Mouse (Mus musculus): ENCODE data around the gene Adgra1.

Adgra1 gene

DNA sequence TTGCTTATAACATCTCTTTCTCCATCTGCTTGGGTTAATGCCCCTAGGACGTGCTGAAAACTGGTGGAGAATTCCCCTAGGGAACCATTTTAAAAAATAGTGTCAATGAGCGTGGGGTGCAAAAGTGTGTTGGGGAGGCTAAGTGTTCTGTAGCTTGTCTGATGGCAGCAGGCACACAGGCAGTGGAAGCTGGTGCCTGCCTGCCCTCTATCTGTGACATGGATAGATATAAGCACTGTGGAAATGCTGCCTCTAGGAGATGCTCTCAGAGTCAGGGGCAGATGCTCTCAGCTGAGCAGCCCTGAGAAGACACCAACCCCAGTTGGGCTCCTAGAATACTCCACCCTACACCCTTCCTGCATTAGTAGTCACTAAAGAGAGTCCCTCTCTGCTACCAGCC is 11.1 kb downstream of the Adgra1 start:
- no peak for DNase-seq (ENCODE audit: low read depth in 2 of 2, low spot score in 2 of 2)

DNA sequence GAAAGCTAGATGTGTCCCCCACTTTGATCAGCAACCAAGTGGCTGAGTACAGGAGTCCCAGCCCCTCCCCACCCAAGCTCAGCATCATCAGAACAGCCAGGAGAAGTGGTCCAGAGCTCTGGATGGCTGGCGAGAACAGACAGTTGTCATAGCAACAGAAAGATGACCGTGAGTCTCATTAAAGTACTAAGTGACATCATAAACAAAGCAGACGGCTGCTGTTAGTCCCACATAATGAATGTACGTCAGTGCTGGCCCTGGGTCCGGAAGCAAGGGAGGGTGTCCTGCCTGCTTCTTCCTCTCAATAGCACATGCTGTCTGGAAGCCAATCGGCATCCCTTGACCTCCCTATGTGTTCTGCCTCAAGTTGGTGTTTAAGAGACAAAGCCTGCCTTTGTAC is 16.2 kb downstream of the Adgra1 start:
- no peak for DNase-seq (ENCODE audit: low read depth in 2 of 2, low spot score in 2 of 2)

DNA sequence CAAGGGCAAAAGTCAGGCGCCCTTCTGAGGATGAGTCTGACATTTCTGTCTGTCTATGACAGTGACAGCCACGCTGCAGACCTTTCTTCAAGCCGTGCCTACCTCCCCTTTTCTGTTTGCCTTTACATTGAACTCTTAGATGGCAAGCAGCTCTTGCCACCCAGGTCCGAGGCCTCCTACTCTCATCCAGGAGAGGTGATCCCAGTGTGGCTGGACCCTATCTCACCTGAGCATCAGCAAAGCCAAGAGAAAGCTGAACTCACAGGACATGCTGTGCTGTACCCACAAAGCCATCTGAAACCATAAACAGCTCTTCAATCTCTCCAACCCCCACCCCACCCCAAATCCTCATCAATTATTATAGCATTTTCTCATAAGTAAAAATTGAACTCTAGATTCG is 16.7 kb downstream of the Adgra1 start:
- no peak for DNase-seq (ENCODE audit: low read depth in 2 of 2, low spot score in 2 of 2)

DNA sequence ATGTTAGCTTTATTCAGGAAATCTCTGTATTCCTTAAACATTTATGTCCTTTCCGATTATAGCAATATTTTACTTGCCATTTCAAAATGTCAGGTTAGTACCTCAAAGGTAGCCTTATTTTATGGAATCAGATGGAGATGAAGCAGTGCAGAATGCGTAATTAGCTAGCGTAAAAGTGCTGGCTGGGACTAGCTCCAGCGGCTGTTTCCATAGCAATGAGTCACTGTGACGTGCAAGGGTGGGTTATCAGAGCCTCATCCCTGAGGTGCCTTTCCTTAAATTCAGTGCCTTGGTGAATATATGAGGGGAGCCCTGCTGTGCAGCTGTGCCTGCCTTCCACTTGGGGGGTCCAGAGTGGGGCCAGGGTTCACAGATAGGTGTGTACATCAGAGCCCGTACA is 17.1 kb downstream of the Adgra1 start:
- DNase-seq (ENCODE audit: low read depth in 2 of 2, low spot score in 2 of 2), result no peak

DNA sequence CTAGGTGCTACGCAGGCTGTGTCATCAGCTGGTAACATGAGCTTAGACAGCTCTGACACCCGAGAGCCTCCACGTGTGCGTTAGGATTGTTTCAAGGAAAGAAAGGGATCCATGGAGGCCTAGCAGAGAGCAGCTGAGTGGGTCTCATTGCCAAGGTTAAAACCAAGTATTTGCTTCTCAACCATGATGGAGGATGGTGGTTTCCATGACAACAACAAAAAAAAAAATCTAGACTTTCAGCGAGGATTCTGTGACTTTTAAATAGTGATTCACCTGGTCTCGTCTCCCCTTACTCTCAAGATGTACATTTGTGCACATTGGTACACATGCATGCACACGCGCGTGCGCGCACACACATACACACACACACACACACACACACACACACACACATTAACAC is 21.3 kb downstream of the Adgra1 start:
- DNase-seq (ENCODE audit: low read depth in 2 of 2, low spot score in 2 of 2), result no peak

DNA sequence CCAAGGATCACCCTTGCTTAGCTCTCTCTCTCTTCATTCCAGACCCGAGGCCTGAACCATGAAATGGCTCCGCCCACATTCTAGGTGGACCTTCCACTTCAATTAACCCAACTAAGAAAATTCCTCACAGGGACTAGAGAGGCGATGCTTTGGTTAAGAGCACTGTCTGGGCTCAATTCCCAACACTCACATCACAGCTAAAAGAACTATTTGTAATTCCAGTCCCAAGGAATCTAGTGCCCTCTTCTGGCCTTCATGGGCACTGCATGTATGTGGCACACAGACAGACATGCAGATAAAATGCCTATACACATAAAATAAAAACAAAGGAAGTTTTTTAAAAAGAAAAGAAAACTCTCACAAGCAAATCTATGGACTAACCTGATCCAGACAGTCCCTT is 27.4 kb downstream of the Adgra1 start:
- DNase-seq (ENCODE audit: low read depth in 2 of 2, low spot score in 2 of 2), result peak in 1 of 2 experiments; percentile 7

DNA sequence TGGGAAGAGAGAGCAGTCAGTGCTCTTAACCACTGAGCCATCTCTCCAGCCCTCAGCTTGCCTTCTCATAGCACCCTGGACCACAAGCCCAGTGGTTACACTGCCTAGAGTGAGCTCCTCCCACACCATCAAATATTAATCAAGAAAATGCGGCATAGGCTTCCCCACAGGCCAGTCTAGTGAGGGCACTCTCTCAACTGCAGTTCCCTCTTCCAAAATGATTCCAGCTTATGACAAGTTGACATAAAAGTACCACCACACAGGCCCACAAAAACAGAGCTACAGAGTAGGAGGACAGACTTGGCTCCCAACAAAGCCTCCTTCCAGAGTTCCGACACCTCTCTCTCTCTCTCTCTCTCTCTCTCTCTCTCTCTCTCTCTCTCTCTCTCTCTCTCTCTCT is 29.1 kb downstream of the Adgra1 start:
- no peak for DNase-seq (ENCODE audit: low read depth in 2 of 2, low spot score in 2 of 2)

DNA sequence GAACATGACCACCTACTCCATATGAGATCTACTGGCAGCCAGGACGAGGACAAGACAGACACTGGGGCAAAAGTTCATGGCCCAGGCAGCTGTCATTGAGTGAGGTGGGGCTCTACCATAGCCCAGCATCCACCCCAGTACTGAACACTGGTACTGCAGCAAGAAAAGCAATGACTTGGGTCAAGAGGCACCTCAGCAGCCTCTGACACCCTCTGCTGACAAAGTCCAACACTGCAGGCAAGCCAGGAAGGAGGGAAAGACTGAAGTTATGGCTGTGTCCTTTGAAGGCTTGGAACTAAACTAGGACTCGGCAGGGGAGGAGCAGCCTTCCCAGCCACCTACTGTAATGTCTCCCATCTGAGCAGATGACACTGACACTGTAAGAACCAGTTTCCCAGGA is 30.3 kb downstream of the Adgra1 start:
- DNase-seq (ENCODE audit: low read depth in 2 of 2, low spot score in 2 of 2), result no peak

DNA sequence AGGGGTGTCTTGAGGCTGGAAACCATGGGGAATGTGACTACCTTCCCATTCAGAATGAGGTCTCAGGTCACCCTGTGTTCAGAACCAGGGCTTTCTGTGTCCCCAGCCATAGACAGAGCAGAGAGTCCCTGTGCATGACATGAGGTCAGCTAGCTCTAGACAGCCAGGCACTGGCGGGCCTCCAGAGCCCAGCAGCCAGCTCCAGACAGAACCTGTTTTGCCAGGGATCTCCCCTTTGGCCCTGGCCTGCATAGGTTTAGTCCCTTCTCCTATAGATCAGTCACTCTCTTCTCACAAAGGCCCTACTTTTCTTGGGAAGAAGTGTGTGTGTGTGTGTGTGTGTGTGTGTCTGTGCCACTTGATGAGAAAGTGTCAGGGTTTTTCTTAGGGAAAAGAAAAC is 30.9 kb downstream of the Adgra1 start:
- DNase-seq (ENCODE audit: low read depth in 2 of 2, low spot score in 2 of 2), result no peak

DNA sequence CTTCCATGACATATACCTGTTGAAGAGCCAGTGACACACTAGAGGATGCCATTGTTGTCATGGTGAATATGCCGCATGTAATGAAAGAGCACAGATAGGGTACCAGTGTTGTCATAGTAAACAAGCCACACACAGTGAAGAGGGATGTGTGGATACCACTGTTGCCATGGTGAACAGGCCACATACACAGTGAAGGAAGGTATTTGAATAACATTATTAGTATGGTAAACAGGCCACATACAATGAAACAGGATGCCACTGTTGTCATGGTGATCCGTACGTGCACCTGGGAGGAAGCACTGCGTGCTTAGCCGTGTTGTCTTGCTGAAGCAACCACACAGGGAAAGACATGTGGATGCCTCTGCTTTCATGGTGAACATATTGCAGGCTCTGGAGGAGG is 37.0 kb downstream of the Adgra1 start:
- DNase-seq (ENCODE audit: low read depth in 2 of 2, low spot score in 2 of 2), result no peak

DNA sequence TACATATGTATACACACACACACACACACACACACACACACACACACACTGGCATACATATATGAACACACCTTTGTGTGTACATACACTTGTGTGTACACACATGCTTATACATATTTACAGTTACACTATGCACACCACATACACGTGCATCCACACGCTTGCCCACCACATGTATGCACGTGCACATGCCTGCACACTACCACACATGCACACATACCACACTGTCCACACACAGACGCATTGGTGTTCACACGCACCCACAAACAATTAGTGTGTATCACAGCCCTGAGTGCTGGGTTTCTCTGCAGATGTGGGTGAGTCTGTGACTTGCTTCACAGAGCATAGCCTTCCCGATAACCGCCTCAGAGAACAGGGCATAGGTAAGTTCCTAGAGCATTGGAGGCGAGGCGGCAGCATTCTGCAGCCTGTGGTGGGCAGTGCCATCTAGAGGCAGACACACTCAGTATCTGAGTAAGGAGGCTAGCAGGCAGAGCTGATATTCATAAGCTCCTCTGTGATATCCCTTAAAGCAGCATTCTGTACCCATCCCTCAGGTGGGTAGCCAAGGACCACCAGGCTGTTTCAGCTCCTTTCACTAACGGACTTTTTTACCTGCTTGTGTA is 43.3 kb downstream of the Adgra1 start:
- DNase-seq (ENCODE audit: low read depth in 2 of 2, low spot score in 2 of 2), result no peak

DNA sequence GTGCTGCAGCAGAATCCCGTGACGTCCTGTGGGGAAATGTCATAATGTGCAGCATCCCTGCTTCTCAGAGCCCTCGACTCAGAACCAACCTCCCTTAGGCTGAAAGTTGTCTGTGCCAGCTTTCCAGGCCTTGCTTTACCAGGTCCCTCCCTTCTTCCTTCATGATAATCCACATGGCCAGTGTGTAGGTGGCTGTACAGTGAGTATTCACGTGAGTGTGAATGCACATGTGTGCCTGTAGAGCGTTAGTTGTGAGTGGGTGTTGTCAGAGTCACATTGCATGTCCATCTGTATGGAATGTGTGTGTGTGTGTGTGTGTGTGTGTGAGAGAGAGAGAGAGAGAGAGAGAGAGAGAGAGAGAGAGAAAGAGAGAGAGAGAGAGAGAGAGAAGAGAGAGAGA is 44.1 kb downstream of the Adgra1 start:
- DNase-seq (ENCODE audit: low read depth in 2 of 2, low spot score in 2 of 2), result no peak

DNA sequence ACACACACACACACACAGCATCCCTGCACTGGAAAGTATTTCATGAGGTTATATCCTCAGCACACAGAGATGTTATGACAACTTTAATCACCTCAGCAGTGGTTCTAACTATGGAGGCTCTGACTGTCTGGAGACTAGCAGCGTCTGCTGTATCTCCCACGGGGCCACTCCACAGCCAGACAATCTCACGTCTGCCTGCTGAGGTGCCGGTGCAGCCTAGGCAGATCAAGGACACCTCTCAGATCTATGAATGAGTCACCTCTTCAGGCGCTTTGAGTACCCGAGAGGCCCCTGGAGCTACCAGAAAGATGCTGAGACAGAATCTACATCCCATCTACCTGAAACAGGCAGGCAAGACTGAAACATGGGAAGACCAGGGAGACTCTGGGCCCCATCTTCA is 44.6 kb downstream of the Adgra1 start:
- DNase-seq (ENCODE audit: low read depth in 2 of 2, low spot score in 2 of 2), result no peak

DNA sequence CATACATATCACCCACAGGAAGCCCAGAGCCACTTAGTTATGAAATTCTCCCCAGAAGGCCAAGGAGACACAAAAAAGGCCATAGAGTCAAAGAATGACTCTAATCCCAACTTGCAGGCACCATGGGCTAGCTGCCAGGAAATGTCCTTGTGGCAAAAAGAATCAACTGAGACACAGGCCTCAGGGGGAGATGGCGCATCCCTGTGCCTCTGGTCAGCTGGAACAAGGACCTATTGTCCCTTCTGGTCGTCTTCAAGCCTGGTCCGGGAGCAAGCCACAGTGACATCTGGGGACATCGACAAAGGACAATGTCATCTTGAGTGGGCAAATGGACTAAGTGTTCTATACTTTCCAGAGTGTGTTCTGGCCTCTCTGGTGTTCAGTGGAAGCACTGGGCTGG is 49.6 kb downstream of the Adgra1 start:
- DNase-seq (ENCODE audit: low read depth in 2 of 2, low spot score in 2 of 2), result no peak

DNA sequence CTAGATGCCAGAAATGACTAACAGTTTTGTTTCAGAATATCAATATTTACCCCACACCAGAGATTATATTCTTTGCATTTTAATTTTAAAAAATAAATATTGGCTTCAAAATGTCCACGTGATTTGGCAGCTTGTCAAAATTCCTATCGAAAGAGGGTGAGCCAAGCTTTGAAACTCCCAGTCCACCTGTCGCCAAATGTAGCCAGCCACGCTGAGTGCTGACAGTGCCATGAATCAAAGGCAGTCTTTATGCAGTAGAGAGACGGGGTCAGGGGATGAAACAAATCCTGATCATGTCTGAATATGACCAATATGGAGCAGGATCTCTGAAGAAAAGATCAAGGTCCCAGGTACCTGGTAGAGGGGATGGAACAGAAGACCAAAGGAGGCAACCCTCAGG is 57.8 kb downstream of the Adgra1 start:
- DNase-seq (ENCODE audit: low read depth in 2 of 2, low spot score in 2 of 2), result no peak

DNA sequence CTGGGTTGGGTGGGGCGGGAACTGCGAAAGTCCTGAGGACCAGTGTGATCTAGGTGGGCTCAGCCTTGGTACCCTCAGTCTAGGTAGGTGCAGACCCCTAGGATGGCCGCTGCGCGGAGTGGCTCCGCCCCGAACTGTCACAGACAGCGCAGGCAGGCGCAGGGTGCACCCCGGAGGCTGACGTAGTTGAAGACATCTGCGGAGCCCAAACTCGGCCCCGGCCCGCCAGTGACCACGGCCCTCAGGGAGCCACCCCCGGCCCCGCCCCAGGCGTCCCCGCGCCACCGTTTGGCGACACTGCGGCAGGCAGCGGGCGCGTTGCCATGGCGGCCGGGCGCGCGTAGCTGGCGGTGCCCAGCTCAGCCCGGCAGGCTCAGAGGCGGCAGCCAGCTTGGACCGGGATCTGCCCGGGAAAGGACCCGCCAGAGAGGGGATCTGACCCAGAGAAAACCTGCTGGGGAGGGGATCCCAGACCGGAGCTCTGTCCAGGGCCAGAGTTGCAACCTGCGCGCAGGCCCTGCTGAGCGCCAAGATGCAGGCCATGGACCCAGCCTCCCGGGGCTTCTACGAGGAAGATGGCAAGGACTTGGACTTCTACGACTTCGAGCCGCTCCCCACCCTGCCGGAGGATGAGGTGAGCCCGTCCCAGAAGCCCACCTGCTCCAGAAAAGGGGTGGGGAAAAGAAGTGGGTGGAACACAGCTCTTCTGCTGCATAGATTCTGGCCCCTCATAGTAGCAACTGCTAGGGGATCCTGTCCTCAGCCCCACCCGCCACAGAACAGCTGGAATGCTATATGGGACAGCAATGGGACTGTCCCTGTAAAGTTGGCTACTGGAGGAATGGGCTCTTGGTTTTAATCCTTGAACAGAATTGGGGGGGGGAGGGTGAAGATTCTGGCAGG is 60.9 kb downstream of the Adgra1 start, which contains the start of gene Kndc1:
Gene Kndc1, plus strand, starts transcription at position 42 of the 903 bp plus-strand sequence.
- no peak for DNase-seq (ENCODE audit: low read depth in 2 of 2, low spot score in 2 of 2)

DNA sequence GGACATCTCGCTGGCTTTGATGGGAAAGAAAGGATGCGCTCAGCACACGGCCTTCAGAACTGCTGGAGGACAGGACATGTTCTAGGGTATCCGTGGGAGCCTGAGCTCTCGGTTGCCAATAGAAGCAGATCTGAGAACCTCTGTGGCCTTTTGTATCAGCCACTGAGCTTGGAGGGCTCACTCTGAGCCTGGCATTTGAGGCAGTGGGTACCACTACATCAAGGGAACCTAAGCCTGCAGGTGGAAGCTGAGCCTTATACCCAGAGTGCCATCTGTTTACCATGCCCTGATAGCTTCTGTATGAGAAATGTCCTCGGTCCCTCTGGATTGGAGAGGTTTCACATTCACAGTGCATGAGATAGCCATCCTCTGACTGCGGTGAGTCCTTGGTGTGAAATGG is 62.3 kb downstream of the Adgra1 start:
- no peak for DNase-seq (ENCODE audit: low read depth in 2 of 2, low spot score in 2 of 2)

DNA sequence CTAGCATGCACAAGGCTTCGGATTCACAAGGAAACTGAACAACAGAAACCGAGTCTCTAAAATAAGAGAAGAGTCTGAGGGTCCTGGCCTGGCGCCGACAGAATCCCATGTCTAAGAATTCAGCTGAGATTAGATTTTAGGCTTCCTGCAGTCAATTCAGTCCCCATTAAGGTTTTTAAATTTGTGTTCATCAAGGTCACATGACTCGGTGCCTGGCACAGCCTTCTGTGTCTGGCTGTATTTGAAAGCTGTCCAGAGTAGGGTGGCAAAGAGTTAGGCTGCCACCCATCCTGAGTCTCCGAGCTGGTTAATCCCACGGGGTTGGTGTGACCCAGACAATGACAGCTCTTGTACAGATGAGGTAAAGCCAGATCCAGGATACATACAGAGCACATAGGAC is 62.8 kb downstream of the Adgra1 start:
- no peak for DNase-seq (ENCODE audit: low read depth in 2 of 2, low spot score in 2 of 2)

DNA sequence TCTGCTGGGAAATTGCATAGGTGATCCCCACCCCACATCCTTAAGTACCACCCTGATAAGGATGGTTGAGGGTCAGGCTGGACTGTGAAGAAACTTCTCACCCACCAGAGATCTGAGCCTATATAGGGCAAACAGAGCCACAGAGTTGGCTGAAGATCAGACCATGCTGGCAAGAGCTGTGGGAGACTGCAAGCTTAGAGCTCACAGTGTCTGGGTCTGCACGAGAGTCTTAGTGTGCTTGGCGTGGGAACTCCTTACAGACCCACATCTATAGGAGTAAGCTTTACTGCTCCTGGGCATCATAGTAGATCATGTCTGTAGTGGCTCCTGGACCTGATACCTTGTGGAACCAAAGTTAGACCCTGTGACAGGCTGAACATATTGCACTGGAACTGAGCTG is 64.6 kb downstream of the Adgra1 start:
- DNase-seq (ENCODE audit: low read depth in 2 of 2, low spot score in 2 of 2), result no peak

DNA sequence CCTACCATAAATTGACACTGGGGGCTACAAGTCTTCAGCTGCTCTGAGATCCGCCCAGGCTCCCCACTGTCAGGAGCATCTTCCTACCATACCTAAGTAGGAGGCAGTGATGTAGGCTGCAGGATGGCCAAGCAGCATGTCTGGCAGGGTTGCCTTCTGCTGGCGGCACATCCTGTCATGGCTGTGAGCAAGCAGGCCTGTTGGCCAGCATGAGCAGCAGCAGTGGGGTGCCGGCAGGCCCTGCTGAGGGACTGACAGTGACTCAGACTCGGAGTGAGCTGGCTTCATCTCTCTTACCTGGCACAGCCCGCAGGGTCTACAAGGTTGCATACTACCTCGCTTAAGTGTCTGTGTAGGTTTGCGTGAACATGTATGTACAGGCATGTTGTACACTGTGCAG is 65.5 kb downstream of the Adgra1 start:
- no peak for DNase-seq (ENCODE audit: low read depth in 2 of 2, low spot score in 2 of 2)

DNA sequence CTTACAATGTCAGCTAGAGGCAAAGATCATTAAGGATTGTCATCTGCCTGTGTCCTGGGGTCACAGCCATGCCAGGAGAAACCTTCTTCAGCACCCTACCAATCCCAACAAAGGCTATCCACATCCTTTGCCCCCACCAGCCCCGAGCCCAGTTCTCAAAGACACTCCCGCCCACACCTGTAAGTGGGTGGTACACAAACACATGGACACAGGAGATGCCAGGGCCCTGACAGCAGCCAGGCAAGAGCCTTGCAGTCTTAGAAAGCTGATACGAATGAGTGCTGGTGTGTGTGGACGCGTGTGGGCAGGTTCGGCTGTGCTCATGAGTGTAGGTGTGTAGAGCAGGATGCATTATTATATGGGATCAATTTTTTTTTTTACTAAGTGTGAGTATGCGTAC is 66.5 kb downstream of the Adgra1 start:
- DNase-seq (ENCODE audit: low read depth in 2 of 2, low spot score in 2 of 2), result no peak

DNA sequence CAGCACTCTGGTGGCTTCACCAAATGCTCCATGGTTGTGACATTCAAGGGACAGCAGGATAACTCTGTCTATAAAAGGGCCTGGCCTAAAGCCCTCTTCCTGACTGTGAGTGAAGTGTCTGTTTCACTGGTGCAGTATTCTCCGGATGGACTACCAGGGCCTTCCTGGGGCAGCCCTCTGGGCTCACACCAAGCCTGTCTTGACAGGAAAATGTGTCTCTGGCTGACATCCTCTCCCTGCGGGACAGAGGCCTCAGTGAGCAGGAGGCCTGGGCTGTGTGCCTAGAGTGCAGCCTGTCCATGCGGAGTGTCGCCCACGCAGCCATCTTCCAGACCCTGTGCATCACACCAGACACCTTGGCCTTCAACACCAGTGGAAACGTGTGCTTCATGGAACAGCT is 66.9 kb downstream of the Adgra1 start:
- DNase-seq (ENCODE audit: low read depth in 2 of 2, low spot score in 2 of 2), result no peak

DNA sequence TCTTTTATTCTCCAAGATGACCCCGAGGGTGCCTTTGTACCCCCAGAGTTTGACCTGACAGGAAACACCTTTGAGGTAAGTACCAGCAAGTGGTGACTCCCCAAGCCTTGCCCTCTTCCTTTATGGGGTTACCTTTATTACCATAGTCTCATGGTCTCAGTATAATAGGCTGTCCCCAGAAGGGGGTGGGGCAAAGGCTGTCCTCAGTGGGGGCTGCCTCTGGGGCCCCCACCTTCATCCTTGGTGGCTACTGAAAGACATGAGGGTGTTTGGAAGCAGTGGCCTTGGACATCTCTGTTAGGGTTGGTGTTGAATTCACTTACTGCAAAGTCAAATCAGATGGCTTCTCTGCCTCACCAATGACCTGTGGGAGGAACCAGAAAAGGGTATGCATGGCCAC is 68.0 kb downstream of the Adgra1 start:
- DNase-seq (ENCODE audit: low read depth in 2 of 2, low spot score in 2 of 2), result no peak

All from CD8-positive naive resting alpha-beta T cell, adult 2 months (primary cell).